Mouse (Mus musculus) CD4-positive, CD25-positive, alpha-beta regulatory T cell (primary cell): Measurements from ENCODE around the gene Scgb1b2. TPM values are rescaled to one million over a fixed set of nuclear protein-coding genes. Genes with fewer than 3 reads are reported as not detected.

ENCODE experiments used
- polyA plus RNA-seq: library from polyadenylated mRNA; unstranded; fragments of 100-300 nt; shearing (Covaris generic); gene quantifications from one replicate; pipeline ENCODE4 v1.2.1, GENCODE M21; 2017

Scgb1b2 gene
- polyA plus RNA-seq: not detected

GRCm38 (mm10) chr7:31291721-31292120, at the start of gene Scgb1b2:
Scgb1b2 (minus strand) TSS chr7:31291821.

GRCm38 (mm10) chr7:31290208-31290607, 1.4 kb downstream of the Scgb1b2 start, which contains the start of gene Scgb2b2:
Scgb2b2 (plus strand) TSS chr7:31290508.

Other genes starting within 250 kb of the Scgb1b2 start
- 1,672 TPM for gene Fxyd5, start 249.3 kb downstream of the Scgb1b2 start, polyA plus RNA-seq
- gene Fxyd7, start 240.4 kb downstream of the Scgb1b2 start, polyA plus RNA-seq: 0.49 TPM
- not detected for gene Fxyd1, start 234.6 kb downstream of the Scgb1b2 start, polyA plus RNA-seq
- not detected for gene Lgi4, start 232.5 kb downstream of the Scgb1b2 start, polyA plus RNA-seq
- gene Fxyd3, start 215.1 kb downstream of the Scgb1b2 start, polyA plus RNA-seq: not detected
- 5.9 TPM for gene Hpn, start 176.5 kb downstream of the Scgb1b2 start, polyA plus RNA-seq
- 0.68 TPM for gene Scn1b, start 164.8 kb downstream of the Scgb1b2 start, polyA plus RNA-seq
- gene Gramd1a, start 135.9 kb downstream of the Scgb1b2 start, polyA plus RNA-seq: 360 TPM
- not detected for gene Scgb2b2, start 1.3 kb downstream of the Scgb1b2 start, polyA plus RNA-seq
- gene Scgb2b3, start 70.3 kb upstream of the Scgb1b2 start, polyA plus RNA-seq: not detected
- not detected for gene Scgb1b3, start 83.8 kb upstream of the Scgb1b2 start, polyA plus RNA-seq